Mouse (Mus musculus): ENCODE data around the gene Pknox2. TPM values are rescaled to one million over a fixed set of nuclear protein-coding genes. Genes with fewer than 3 reads are reported as not detected.

The Pknox2 gene
- polyA plus RNA-seq, 1 experiment from 2014 or later: 0.18 TPM

DNA sequence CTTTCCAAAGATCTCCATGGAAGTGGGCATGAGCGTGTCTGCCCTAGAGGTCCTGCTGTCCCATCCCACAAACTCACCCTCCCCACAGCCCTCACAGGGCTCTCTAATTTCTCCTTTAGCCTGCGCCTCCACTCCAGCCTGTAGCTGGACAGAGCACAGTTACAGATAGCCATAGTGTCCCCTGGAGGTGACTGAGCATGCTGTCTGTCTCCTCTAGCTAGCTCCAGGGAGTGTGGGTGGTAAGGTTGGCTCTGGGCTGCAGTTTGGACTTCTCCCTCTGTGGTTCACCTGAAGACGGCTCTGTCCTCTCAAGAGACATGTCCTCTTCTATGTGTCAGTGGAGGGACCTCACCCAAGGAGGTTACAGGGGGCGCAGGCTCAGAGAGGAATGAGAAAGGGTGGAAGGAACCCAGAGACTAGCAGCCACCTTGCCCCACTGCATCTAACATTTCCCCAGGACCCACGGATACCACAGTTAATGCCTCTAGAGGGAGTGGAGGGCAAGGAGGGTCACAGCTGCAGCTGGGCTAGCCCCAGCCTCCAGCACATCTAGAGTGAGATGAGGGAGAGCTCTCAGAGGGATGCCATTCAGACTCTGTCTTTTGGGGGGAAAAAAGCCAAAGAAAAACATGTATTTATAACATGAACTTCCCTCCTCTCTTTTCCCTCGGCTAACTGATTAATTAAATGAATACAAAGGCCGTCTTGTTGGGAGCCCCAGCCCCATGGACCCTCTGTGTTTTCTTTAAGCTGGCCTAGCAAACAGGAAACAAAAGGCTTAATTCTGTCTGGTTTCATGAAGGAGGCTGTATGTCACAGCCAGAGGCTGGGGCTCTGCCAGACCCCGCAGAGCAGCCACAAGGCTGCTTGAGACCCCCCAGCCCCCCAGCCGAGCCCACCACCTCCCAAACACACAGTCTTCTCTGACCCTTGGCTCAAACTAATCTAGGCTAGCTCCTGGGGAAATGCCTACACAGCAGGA is 32.6 kb downstream of the Pknox2 start:
- no peak for ATAC-seq
- peak; percentile 45 for TF ChIP-seq CTCF (IDR thresholded peaks at IDR 0.05; ENCODE audit: low read depth)
- no peak for TF ChIP-seq EP300 (IDR thresholded peaks at IDR 0.05; ENCODE audit: low read depth)

DNA sequence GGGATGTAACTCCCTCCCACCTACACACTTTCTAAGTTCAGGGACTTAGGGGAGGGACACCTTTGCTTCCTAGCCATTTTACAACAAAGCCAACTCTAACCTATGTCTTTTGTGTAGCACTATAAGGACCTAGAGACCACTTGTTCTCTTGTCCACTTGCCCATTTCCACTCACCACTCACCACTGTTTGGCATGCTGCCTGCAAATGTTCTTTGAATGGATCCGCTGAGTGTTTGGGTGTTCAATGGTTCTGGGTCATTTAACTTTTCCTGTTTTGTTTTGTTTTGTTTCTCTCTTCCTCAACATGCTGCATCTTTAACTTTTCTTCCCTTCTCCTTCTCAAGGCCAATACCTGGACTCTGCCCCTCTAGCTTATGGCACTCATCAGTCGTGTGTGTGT is 39.7 kb downstream of the Pknox2 start:
- no peaks in the 10 kb centered on the region for H3K36me3 ChIP-seq (replicated peaks; ENCODE audit: insufficient read depth, low read length)

More for the DNA sequence above, 32.6 kb downstream of the Pknox2 start:
- no peak overlapping the region for H3K9ac ChIP-seq (replicated peaks)
- H3K4me1 ChIP-seq (ENCODE audit: insufficient read depth): no peaks in the 10 kb centered on the region
- H3K4me3 ChIP-seq (ENCODE audit: low read depth, low read length): no peak overlapping the region
- WGBS (ENCODE audit: insufficient replicate concordance): 51% methylated on average over 9 of the region's 9 CpGs
- no peaks in the 10 kb centered on the region for H3K9me3 ChIP-seq (ENCODE audit: low read length)
- H3K27me3 ChIP-seq (ENCODE audit: insufficient read depth, low read length): no peaks in the 10 kb centered on the region
- no peak overlapping the region for H3K4me2 ChIP-seq (ENCODE audit: low read depth, low read length)
- no peaks in the 10 kb centered on the region for H3K36me3 ChIP-seq (replicated peaks; ENCODE audit: insufficient read depth, low read length)
- no peak overlapping the region for H3K27ac ChIP-seq (ENCODE audit: low read depth)
- DNase-seq: no peak

DNA sequence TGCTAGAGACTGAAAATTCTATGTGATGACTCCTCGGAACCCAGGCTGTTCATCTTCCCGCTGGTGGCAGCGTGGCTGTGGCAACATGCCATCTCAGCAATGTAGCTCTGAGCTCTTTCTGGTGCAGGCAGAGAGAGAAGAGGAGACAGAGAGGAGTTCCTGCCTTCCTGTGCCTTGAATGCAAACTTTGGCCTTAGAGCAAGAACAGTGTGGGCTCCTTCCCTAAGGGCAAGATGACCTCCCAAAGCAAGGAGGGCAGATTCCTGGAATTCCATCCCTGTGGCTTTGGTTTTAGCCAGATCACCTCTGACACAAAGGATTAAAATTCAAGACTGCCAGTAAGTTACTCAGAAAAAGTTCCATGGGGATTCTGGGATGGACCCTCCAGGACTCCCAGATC is 40.4 kb downstream of the Pknox2 start:
- no peak overlapping the region for H3K27ac ChIP-seq (ENCODE audit: low read depth)
- no peak overlapping the region for H3K9ac ChIP-seq (replicated peaks)
- H3K4me2 ChIP-seq (ENCODE audit: low read depth, low read length): no peak overlapping the region
- H3K9me3 ChIP-seq (ENCODE audit: low read length): no peaks in the 10 kb centered on the region
- no peak overlapping the region for H3K4me3 ChIP-seq (ENCODE audit: low read depth, low read length)
- ATAC-seq (no peak), DNase-seq (no peak)
- H3K4me1 ChIP-seq (ENCODE audit: insufficient read depth): no peaks in the 10 kb centered on the region
- no peak for TF ChIP-seq CTCF (IDR thresholded peaks at IDR 0.05; ENCODE audit: low read depth)
- H3K27me3 ChIP-seq (ENCODE audit: insufficient read depth, low read length): no peaks in the 10 kb centered on the region
- WGBS (ENCODE audit: insufficient replicate concordance): 62% methylated on average over 3 of the region's 3 CpGs
- no peaks in the 10 kb centered on the region for H3K36me3 ChIP-seq (replicated peaks; ENCODE audit: insufficient read depth, low read length)

More for the DNA sequence above, 39.7 kb downstream of the Pknox2 start:
- H3K9ac ChIP-seq (replicated peaks): no peak overlapping the region
- no peak overlapping the region for H3K4me2 ChIP-seq (ENCODE audit: low read depth, low read length)
- DNase-seq: no peak
- no peaks in the 10 kb centered on the region for H3K4me1 ChIP-seq (ENCODE audit: insufficient read depth)
- H3K27ac ChIP-seq (ENCODE audit: low read depth): no peak overlapping the region
- no peaks in the 10 kb centered on the region for H3K9me3 ChIP-seq (ENCODE audit: low read length)
- no peak for TF ChIP-seq EP300 (IDR thresholded peaks at IDR 0.05; ENCODE audit: low read depth)
- no peak for TF ChIP-seq CTCF (IDR thresholded peaks at IDR 0.05; ENCODE audit: low read depth)
- ATAC-seq: no peak
- no peak overlapping the region for H3K4me3 ChIP-seq (ENCODE audit: low read depth, low read length)
- WGBS (ENCODE audit: insufficient replicate concordance): 75% methylated on average over 2 of the region's 2 CpGs
- no peaks in the 10 kb centered on the region for H3K27me3 ChIP-seq (ENCODE audit: insufficient read depth, low read length)

DNA sequence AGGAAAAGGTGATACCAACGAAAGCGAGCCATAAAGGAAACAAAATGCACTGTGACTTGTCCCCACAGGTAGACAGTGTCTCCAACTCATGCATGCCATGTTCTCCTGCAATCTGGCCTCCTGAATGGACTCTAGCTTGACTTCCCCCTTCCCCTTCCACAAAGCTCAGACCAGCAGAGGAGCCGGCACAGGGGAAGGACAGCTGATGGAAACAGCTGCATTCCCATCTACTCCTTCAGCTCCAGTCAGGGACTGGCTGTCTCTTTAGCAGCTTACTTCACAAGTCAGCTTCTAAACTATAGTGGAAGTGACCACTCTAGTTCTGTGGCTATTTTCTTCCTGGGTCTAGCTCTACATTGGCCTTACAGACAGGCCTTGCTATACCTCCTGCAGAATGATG is 43.0 kb downstream of the Pknox2 start:
- H3K9me3 ChIP-seq (ENCODE audit: low read length): no peaks in the 10 kb centered on the region
- H3K4me3 ChIP-seq (ENCODE audit: low read depth, low read length): no peak overlapping the region
- no peaks in the 10 kb centered on the region for H3K27me3 ChIP-seq (ENCODE audit: insufficient read depth, low read length)
- ATAC-seq (no peak), DNase-seq (no peak)
- no peak for TF ChIP-seq CTCF (IDR thresholded peaks at IDR 0.05; ENCODE audit: low read depth)
- no peak for TF ChIP-seq EP300 (IDR thresholded peaks at IDR 0.05; ENCODE audit: low read depth)
- H3K4me2 ChIP-seq (ENCODE audit: low read depth, low read length): no peak overlapping the region
- no peaks in the 10 kb centered on the region for H3K4me1 ChIP-seq (ENCODE audit: insufficient read depth)
- H3K9ac ChIP-seq (replicated peaks): no peak overlapping the region
- 72% methylated on average over 3 of the region's 3 CpGs for WGBS (ENCODE audit: insufficient replicate concordance)
- H3K36me3 ChIP-seq (replicated peaks; ENCODE audit: insufficient read depth, low read length): no peaks in the 10 kb centered on the region
- no peak overlapping the region for H3K27ac ChIP-seq (ENCODE audit: low read depth)

DNA sequence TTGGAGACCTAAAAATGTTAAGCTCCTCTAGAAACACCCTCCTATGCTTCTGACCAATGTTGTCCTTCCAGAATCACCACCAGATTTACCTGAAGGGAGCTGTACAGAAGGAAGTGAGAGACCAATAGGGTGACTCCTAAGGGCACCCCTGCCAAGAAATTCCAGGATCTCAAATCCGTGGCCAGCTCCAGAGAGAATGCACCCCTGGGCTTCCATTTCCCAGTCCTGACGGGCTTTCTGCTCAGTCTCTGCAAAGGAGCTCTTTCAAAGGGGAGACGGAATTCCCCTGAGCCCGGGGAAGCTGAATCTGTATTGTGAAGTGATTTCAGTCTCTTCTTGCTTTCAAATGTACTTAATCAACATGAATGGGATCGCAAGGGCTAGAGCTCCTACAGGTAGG is 43.4 kb downstream of the Pknox2 start:
- no peak overlapping the region for H3K9ac ChIP-seq (replicated peaks)
- no peaks in the 10 kb centered on the region for H3K27me3 ChIP-seq (ENCODE audit: insufficient read depth, low read length)
- TF ChIP-seq CTCF (IDR thresholded peaks at IDR 0.05; ENCODE audit: low read depth) (no peak), EP300 (IDR thresholded peaks at IDR 0.05; ENCODE audit: low read depth) (no peak)
- no peak overlapping the region for H3K4me3 ChIP-seq (ENCODE audit: low read depth, low read length)
- no peaks in the 10 kb centered on the region for H3K9me3 ChIP-seq (ENCODE audit: low read length)
- no peaks in the 10 kb centered on the region for H3K4me1 ChIP-seq (ENCODE audit: insufficient read depth)
- H3K27ac ChIP-seq (ENCODE audit: low read depth): no peak overlapping the region
- DNase-seq (no peak), ATAC-seq (no peak)
- no peak overlapping the region for H3K4me2 ChIP-seq (ENCODE audit: low read depth, low read length)
- H3K36me3 ChIP-seq (replicated peaks; ENCODE audit: insufficient read depth, low read length): no peaks in the 10 kb centered on the region
- 69% methylated on average over 5 of the region's 5 CpGs for WGBS (ENCODE audit: insufficient replicate concordance)

DNA sequence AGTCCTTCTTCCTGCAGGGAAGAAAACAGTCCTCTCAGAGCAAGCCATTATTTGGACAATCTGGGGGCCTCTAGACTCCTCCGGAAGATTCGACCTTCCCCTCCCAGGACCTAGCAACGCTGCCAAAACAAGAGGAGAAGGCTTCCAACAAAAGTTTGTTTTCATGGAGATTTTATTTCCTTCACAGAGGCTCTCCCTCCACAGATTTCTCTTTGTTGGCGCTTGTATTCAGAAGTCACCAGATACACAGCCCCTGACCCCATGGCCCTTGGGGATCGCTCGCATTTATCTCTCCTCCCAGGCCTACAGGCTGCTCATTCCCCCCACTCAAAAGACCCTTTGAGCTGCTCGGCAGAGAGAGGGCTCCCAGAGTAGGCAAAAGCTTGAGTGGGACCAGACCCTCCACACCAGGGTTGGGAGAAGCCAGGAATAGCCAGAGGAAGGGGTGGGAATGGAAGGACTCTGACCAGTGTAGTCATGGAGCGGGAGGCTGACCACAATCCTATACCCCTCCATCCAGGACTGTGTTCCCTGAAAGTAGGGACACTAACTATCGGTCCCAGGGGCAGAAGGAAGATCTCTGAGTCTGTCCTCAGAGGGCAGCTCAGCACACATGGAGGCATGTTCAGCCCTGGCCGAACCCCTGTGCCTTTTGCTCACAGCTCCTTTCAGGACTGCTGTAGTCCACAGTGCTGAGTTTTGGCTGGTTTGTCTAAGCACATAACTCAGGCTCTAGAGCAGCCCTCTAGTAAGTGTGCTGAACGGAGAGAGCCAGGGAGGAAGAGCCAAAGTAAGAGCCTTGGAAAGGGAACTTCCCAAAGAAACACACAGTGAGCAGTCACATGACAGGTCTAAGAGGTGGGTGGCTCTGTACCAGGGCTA is 45.9 kb downstream of the Pknox2 start:
- Histone ChIP-seq H3K9me3 (ENCODE audit: low read length) (no peaks in the 10 kb centered on the region), H3K4me3 (ENCODE audit: low read depth, low read length) (no peak overlapping the region), H3K4me2 (ENCODE audit: low read depth, low read length) (no peak overlapping the region), H3K27me3 (ENCODE audit: insufficient read depth, low read length) (no peaks in the 10 kb centered on the region), H3K27ac (ENCODE audit: low read depth) (peak overlapping the region; percentile 16; the same call in 1 of the 2 replicates), H3K9ac (replicated peaks) (no peak overlapping the region), H3K36me3 (replicated peaks; ENCODE audit: insufficient read depth, low read length) (no peaks in the 10 kb centered on the region), H3K4me1 (ENCODE audit: insufficient read depth) (no peaks in the 10 kb centered on the region)
- TF ChIP-seq CTCF (IDR thresholded peaks at IDR 0.05; ENCODE audit: low read depth) (no peak), EP300 (IDR thresholded peaks at IDR 0.05; ENCODE audit: low read depth) (no peak)
- 60% methylated on average over 11 of the region's 11 CpGs for WGBS (ENCODE audit: insufficient replicate concordance)
- DNase-seq: no peak
- no peak for ATAC-seq

All from liver, postnatal 0 days (tissue).